Mouse (Mus musculus) MEL (cell line): Measurements from ENCODE around the gene Spaca9. TPM values are rescaled to one million over a fixed set of nuclear protein-coding genes. Genes with fewer than 3 reads are reported as not detected.

ENCODE experiments used
- DNase-seq: peaks from one replicate; pipeline ENCODE4 v3.0.0; 2011; ENCODE audit warnings: low read depth, low spot score
- H3K27ac ChIP-seq: 2 replicates; pipeline ENCODE4 v1.5.1; 2012; ENCODE audit warnings: low read depth, mild to moderate bottlenecking, control low read depth, low read length, moderate library complexity; ENCODE audit not compliant: control insufficient read depth
- H3K27me3 ChIP-seq, 2 experiments: fragments of 150-350 bp in 1 of 2; sonication (generic) in 1 of 2; 2 replicates each; pipeline ENCODE4 v1.6.1; 2012; ENCODE audit warnings: low read length in 2 of 2, mild to moderate bottlenecking in 2 of 2, improper control_type of control experiment in 1 of 2, moderate library complexity in 1 of 2; ENCODE audit not compliant: insufficient read depth in 2 of 2, control insufficient read depth in 1 of 2
- H3K36me3 ChIP-seq, 2 experiments: 2 replicates each; pipeline ENCODE4 v1.6.1; 2012 to 2014; ENCODE audit warnings: low read length in 2 of 2, improper control_type of control experiment in 1 of 2, inconsistent platforms in 1 of 2, mild to moderate bottlenecking in 1 of 2; ENCODE audit not compliant: insufficient read depth in 2 of 2, control insufficient read depth in 1 of 2
- H3K4me1 ChIP-seq, 2 experiments: fragments of 150-350 bp in 1 of 2; sonication (generic) in 1 of 2; 2 replicates each; pipeline ENCODE4 v1.6.1; 2012; ENCODE audit warnings: low read length in 2 of 2, improper control_type of control experiment in 1 of 2, mild to moderate bottlenecking in 1 of 2; ENCODE audit not compliant: insufficient read depth in 2 of 2, control insufficient read depth in 1 of 2
- H3K4me3 ChIP-seq, 2 experiments: fragments of 150-350 bp in 1 of 2; sonication (generic) in 1 of 2; 2 replicates each; pipeline ENCODE4 v1.5.1; 2012; ENCODE audit warnings: low read depth in 2 of 2, low read length in 2 of 2, mild to moderate bottlenecking in 2 of 2, moderate library complexity in 2 of 2, control low read depth in 1 of 2, improper control_type of control experiment in 1 of 2; ENCODE audit not compliant: control insufficient read depth in 1 of 2, insufficient read depth in 1 of 2
- H3K79me2 ChIP-seq: 2 replicates; pipeline ENCODE4 v1.6.1; 2012; ENCODE audit warnings: mild to moderate bottlenecking, low read length, moderate library complexity; ENCODE audit not compliant: control insufficient read depth, poor library complexity, insufficient read depth
- H3K9ac ChIP-seq: 2 replicates; pipeline ENCODE4 v1.6.1; 2012; ENCODE audit warnings: low read depth, mild to moderate bottlenecking, control low read depth, low read length, moderate library complexity; ENCODE audit not compliant: control insufficient read depth, poor library complexity, severe bottlenecking
- H3K9me3 ChIP-seq: fragments of 150-350 bp; sonication (generic); replicated peaks from 2 replicates; pipeline ENCODE4 v1.6.1; 2012; ENCODE audit warnings: mild to moderate bottlenecking, low read length, improper control_type of control experiment, moderate library complexity; ENCODE audit not compliant: insufficient read depth
- BHLHE40 ChIP-seq: IDR thresholded peaks from 2 replicates; pipeline ENCODE4 v1.6.1; 2012; ENCODE audit warnings: low read depth, mild to moderate bottlenecking, inconsistent platforms, low read length, improper control_type of control experiment, borderline replicate concordance
- CHD2 ChIP-seq: IDR thresholded peaks from 2 replicates; pipeline ENCODE4 v1.6.1; 2011; ENCODE audit warnings: low read length, improper control_type of control experiment
- CTCF ChIP-seq, 3 experiments: IDR thresholded peaks in 2 of 3; conservative IDR thresholded peaks in 1 of 3; 2 replicates each; pipeline ENCODE4 v1.5.1; 2011 to 2012; ENCODE audit warnings: low read length in 3 of 3, low read depth in 2 of 3, mild to moderate bottlenecking in 2 of 3, improper control_type of control experiment in 1 of 3, inconsistent platforms in 1 of 3, mixed read lengths in 1 of 3, moderate library complexity in 1 of 3; ENCODE audit not compliant: control insufficient read depth in 1 of 3, insufficient read depth in 1 of 3, poor library complexity in 1 of 3, severe bottlenecking in 1 of 3
- E2F4 ChIP-seq: IDR thresholded peaks from 2 replicates; pipeline ENCODE4 v1.6.1; 2011; ENCODE audit warnings: low read depth, low read length, improper control_type of control experiment, borderline replicate concordance
- ELF1 ChIP-seq: IDR thresholded peaks from 2 replicates; pipeline ENCODE4 v1.6.1; 2014; ENCODE audit warnings: low read depth, mild to moderate bottlenecking, inconsistent platforms, low read length, improper control_type of control experiment, moderate library complexity
- EP300 ChIP-seq, 2 experiments: IDR thresholded peaks; 2 replicates each; pipeline ENCODE4 v1.6.1; 2011; ENCODE audit warnings: improper control_type of control experiment in 2 of 2, low read length in 2 of 2, low read depth in 1 of 2, mild to moderate bottlenecking in 1 of 2
- ETS1 ChIP-seq: IDR thresholded peaks from 2 replicates; pipeline ENCODE4 v1.6.1; 2012; ENCODE audit warnings: low read depth, mild to moderate bottlenecking, inconsistent platforms, low read length, improper control_type of control experiment, moderate library complexity
- GATA1 ChIP-seq: IDR thresholded peaks from 2 replicates; pipeline ENCODE4 v1.6.1; 2011; ENCODE audit warnings: low read depth, low read length, improper control_type of control experiment
- HCFC1 ChIP-seq: IDR thresholded peaks from 2 replicates; pipeline ENCODE4 v1.6.1; 2012; ENCODE audit warnings: low read depth, mild to moderate bottlenecking, inconsistent platforms, low read length, improper control_type of control experiment, moderate library complexity
- MAFK ChIP-seq: IDR thresholded peaks from 2 replicates; pipeline ENCODE4 v1.6.1; 2011; ENCODE audit warnings: low read depth, mild to moderate bottlenecking, low read length, improper control_type of control experiment, borderline replicate concordance
- MAX ChIP-seq: IDR thresholded peaks from 2 replicates; pipeline ENCODE4 v1.6.1; 2011; ENCODE audit warnings: low read length, improper control_type of control experiment
- MEF2A ChIP-seq: IDR thresholded peaks from 2 replicates; pipeline ENCODE4 v1.6.1; 2014; ENCODE audit warnings: low read depth, mild to moderate bottlenecking, inconsistent platforms, low read length, improper control_type of control experiment; ENCODE audit not compliant: poor library complexity, insufficient replicate concordance, severe bottlenecking; ENCODE audit errors: extremely low read depth
- MXI1 ChIP-seq: IDR thresholded peaks from 2 replicates; pipeline ENCODE4 v1.6.1; 2011; ENCODE audit warnings: mild to moderate bottlenecking, low read depth, low read length, improper control_type of control experiment
- MYB ChIP-seq: IDR thresholded peaks from 2 replicates; pipeline ENCODE4 v1.6.1; 2011; ENCODE audit warnings: mild to moderate bottlenecking, low read depth, low read length, improper control_type of control experiment
- NRF1 ChIP-seq: IDR thresholded peaks from 2 replicates; pipeline ENCODE4 v1.6.1; 2014; ENCODE audit warnings: low read depth, mild to moderate bottlenecking, inconsistent platforms, low read length, improper control_type of control experiment, moderate library complexity; ENCODE audit not compliant: poor library complexity, insufficient read depth, severe bottlenecking
- POLR2A ChIP-seq, 2 experiments: IDR thresholded peaks; 2 replicates each; pipeline ENCODE4 v1.6.1; 2011 to 2012; ENCODE audit warnings: low read length in 2 of 2, mild to moderate bottlenecking in 2 of 2, control low read depth in 1 of 2, improper control_type of control experiment in 1 of 2, low read depth in 1 of 2, moderate library complexity in 1 of 2; ENCODE audit not compliant: control insufficient read depth in 1 of 2, insufficient read depth in 1 of 2, poor library complexity in 1 of 2
- RCOR1 ChIP-seq: IDR thresholded peaks from 2 replicates; pipeline ENCODE4 v1.6.1; 2012; ENCODE audit warnings: low read depth, mild to moderate bottlenecking, inconsistent platforms, low read length, improper control_type of control experiment
- TAL1 ChIP-seq: IDR thresholded peaks from 2 replicates; pipeline ENCODE4 v1.6.1; 2012; ENCODE audit warnings: mild to moderate bottlenecking, inconsistent platforms, low read length, moderate library complexity, mixed read lengths
- TCF12 ChIP-seq: IDR thresholded peaks from 2 replicates; pipeline ENCODE4 v1.6.1; 2014; ENCODE audit warnings: low read depth, mild to moderate bottlenecking, inconsistent platforms, low read length, improper control_type of control experiment, moderate library complexity
- UBTF ChIP-seq: IDR thresholded peaks from 2 replicates; pipeline ENCODE4 v1.6.1; 2012; ENCODE audit warnings: low read depth, mild to moderate bottlenecking, inconsistent platforms, low read length, improper control_type of control experiment, moderate library complexity, borderline replicate concordance; ENCODE audit not compliant: insufficient read depth
- USF2 ChIP-seq, 2 experiments: IDR thresholded peaks; 2 replicates each; pipeline ENCODE4 v1.6.1; 2011 to 2012; ENCODE audit warnings: improper control_type of control experiment in 2 of 2, low read length in 2 of 2, borderline replicate concordance in 1 of 2, inconsistent platforms in 1 of 2, low read depth in 1 of 2, mild to moderate bottlenecking in 1 of 2; ENCODE audit not compliant: insufficient read depth in 1 of 2
- ZC3H11A ChIP-seq: IDR thresholded peaks from 2 replicates; pipeline ENCODE4 v1.6.1; 2012; ENCODE audit warnings: low read depth, mild to moderate bottlenecking, inconsistent platforms, low read length, improper control_type of control experiment
- polyA plus RNA-seq, 2 experiments: library from polyadenylated mRNA; stranded (reverse) in 1 of 2; unstranded in 1 of 2; fragments of >175 nt in 1 of 2; fragments of >200 nt in 1 of 2; gene quantifications; 2 replicates each; pipeline versions ENCODE4 v1.2.1 to v1.2.4; 2012; ENCODE audit warnings: low replicate concordance in 2 of 2, low read depth in 1 of 2; ENCODE audit not compliant: insufficient read length in 2 of 2, insufficient read depth in 1 of 2, missing spikeins in 1 of 2
- total RNA-seq: library from RNA; depleted of rRNA; stranded (reverse); fragments of 300-350 nt; gene quantifications from 2 replicates; pipeline ENCODE4 v1.2.3, GENCODE M21; 2012

Spaca9 gene
- total and polyA plus RNA-seq, 3 experiments = 0.92 to 5.4 TPM; not detected in 1

GRCm38 (mm10) chr2:28706106-28706636 is 6.6 kb upstream of the Spaca9 start:
- H3K27ac ChIP-seq = peak overlapping the region; percentile 72
- DNase-seq = peak; percentile 63
- peaks cover 11 to 44% of the 10 kb centered on the region in 2 experiments for H3K4me1 ChIP-seq
- H3K9me3 ChIP-seq = no peaks in the 10 kb centered on the region
- H3K27me3 ChIP-seq = no peaks in the 10 kb centered on the region
- H3K4me3 ChIP-seq = peak overlapping the region; percentile 2 to 28; a peak in 3 of 4 replicates
- TF ChIP-seq USF2 (IDR thresholded peaks at IDR 0.05; ENCODE audit: borderline replicate concordance in 1 of 2, insufficient read depth in 1 of 2, low read depth in 1 of 2, low read length in 2 of 2) (no peak), MEF2A (no peak), GATA1 (peak; percentile 89), MYB (no peak), EP300 (IDR thresholded peaks at IDR 0.05; ENCODE audit: low read depth in 1 of 2, low read length in 2 of 2) (peak; percentile 83 to 87), TCF12 (peak; percentile 93), ELF1 (no peak), BHLHE40 (no peak), MXI1 (peak; percentile 53), NRF1 (no peak), RCOR1 (peak; percentile 82), TAL1 (peak; percentile 93), CTCF (IDR thresholded peaks at IDR 0.05 in 2 of 3, conservative IDR thresholded peaks at IDR 0.05 in 1 of 3; ENCODE audit: control insufficient read depth in 1 of 3, insufficient read depth in 1 of 3, low read depth in 2 of 3, low read length in 3 of 3, poor library complexity in 1 of 3, severe bottlenecking in 1 of 3) (no peak), ETS1 (peak; percentile 70), MAFK (no peak), HCFC1 (0 out of 2 replicates have a peak, but pooled peaks have one; percentile 19), POLR2A (IDR thresholded peaks at IDR 0.05; ENCODE audit: control insufficient read depth in 1 of 2, insufficient read depth in 1 of 2, low read depth in 1 of 2, low read length in 2 of 2, poor library complexity in 1 of 2) (no peak), UBTF (no peak), MAX (no peak; the same call in 1 of the 2 replicates), CHD2 (no peak), ZC3H11A (no peak), E2F4 (no peak)
- H3K79me2 ChIP-seq = no peaks in the 10 kb centered on the region
- peak overlapping the region; percentile 40 for H3K9ac ChIP-seq
- H3K36me3 ChIP-seq = peaks cover 0 to 28% of the 10 kb centered on the region in 2 experiments; a peak in 2 of 4 replicates
